Mouse (Mus musculus) myocyte (in vitro differentiated cells): ENCODE measurements around the gene Tbcc.

ENCODE experiments used
- CEBPB ChIP-seq: IDR thresholded peaks from 2 replicates; pipeline ENCODE4 v1.6.1; 2011; ENCODE audit warnings: mild to moderate bottlenecking, moderate library complexity; ENCODE audit not compliant: poor library complexity, insufficient read depth, severe bottlenecking
- MAX ChIP-seq: IDR thresholded peaks from one replicate; pipeline ENCODE4 v1.6.1; 2011; ENCODE audit warnings: low read depth, mild to moderate bottlenecking, control low read depth
- MYOD1 ChIP-seq, 3 experiments: IDR thresholded peaks; one replicate each; pipeline ENCODE4 v1.6.1; 2011; ENCODE audit warnings: control low read depth in 2 of 3, low read depth in 2 of 3, mild to moderate bottlenecking in 2 of 3, moderate library complexity in 1 of 3; ENCODE audit not compliant: insufficient read length in 2 of 3, control insufficient read depth in 1 of 3
- MYOG ChIP-seq, 3 experiments: IDR thresholded peaks; one replicate each; pipeline ENCODE4 v1.6.1; 2011; ENCODE audit warnings: control low read depth in 2 of 3, low read depth in 2 of 3, mild to moderate bottlenecking in 2 of 3; ENCODE audit not compliant: insufficient read length in 2 of 3, control insufficient read depth in 1 of 3, insufficient read depth in 1 of 3
- POLR2A ChIP-seq: IDR thresholded peaks from one replicate; pipeline ENCODE4 v1.6.1; 2011; ENCODE audit warnings: low read depth, mild to moderate bottlenecking, control low read depth, moderate library complexity; ENCODE audit not compliant: insufficient read length
- POLR2AphosphoS2 ChIP-seq: IDR thresholded peaks from one replicate; pipeline ENCODE4 v1.6.1; 2011; ENCODE audit warnings: low read depth, control low read depth; ENCODE audit not compliant: insufficient read length
- SRF ChIP-seq: IDR thresholded peaks from one replicate; pipeline ENCODE4 v1.6.1; 2011; ENCODE audit warnings: low read depth; ENCODE audit not compliant: control insufficient read depth, insufficient read length
- USF1 ChIP-seq: IDR thresholded peaks from one replicate; pipeline ENCODE4 v1.6.1; 2011; ENCODE audit warnings: low read depth, mild to moderate bottlenecking, control low read depth, moderate library complexity

DNA sequence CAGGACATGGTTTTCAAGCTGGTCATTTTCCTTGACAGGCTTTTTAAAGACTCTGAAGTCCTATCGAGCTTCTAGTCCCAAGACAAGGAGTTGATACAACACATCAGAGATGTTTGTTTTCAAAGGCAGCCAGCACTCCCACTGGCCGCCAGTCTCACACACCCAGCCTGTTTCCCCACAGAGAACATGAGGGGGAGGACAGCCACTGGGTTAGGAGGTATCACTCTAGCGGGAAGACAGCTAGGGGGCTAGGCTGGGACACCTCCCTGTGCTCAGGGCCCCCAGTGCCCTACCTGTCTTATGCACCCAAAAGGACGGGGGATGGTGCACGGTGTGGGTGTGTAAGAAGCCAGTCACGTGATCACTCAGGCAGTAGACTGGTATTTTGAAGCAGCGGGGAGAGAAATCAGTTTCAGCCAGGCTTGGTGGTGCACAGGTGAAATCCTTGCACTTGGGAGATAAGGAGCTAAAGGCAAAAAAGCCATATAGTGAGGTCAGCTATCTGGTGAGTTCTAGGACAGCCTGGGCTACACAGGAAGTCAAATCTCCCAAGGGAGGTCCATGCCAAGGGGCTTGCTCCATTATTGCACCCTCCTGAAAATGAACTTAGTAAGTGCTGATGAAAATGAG is 25.8 kb upstream of the Tbcc start:
- TF ChIP-seq POLR2AphosphoS2 = no peak
- no peak for TF ChIP-seq POLR2A
- TF ChIP-seq MYOG (IDR thresholded peaks at IDR 0.05; ENCODE audit: control insufficient read depth in 1 of 3, insufficient read depth in 1 of 3, insufficient read length in 2 of 3, low read depth in 2 of 3) = no peak
- no peak for TF ChIP-seq SRF
- TF ChIP-seq MYOD1 (IDR thresholded peaks at IDR 0.05; ENCODE audit: control insufficient read depth in 1 of 3, insufficient read length in 2 of 3, low read depth in 2 of 3) = no peak
- TF ChIP-seq USF1 = no peak
- no peak for TF ChIP-seq MAX
- no peak for TF ChIP-seq CEBPB
